Mouse (Mus musculus) lung, postnatal 0 days (tissue): ENCODE data around the gene Naxe.

Experiments used
- CTCF ChIP-seq: IDR thresholded peaks from 2 replicates; pipeline ENCODE4 v1.5.1; 2016; ENCODE audit warnings: antibody characterized with exemption, mild to moderate bottlenecking
- EP300 ChIP-seq: IDR thresholded peaks from 2 replicates; pipeline ENCODE4 v1.6.1; 2016; ENCODE audit warnings: antibody characterized with exemption, mild to moderate bottlenecking, control low read depth

DNA sequence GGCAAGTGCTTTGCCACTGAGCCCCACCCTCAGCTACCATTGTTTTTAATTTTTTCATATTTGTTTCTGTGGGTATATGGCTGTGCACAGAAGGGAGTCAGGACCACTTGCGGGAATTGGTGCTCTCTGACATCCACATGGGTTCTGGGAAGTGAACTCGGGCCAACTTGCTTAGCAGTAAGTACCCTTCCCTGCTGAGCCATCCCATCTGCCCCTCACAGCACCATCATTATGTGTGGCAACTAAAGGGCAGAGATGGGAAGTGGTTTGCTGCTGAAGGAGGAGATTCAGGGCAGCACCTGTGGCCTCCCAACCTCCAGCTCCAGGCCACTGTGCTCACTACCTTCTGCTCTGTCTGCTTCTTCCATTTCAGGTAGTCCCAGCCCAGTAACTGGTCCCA is 15.3 kb upstream of the Naxe start:
- TF ChIP-seq EP300 (no peak), CTCF (no peak)
